Mouse (Mus musculus) neural tube, postnatal 0 days (tissue): Measurements from ENCODE around the gene 2410004B18Rik. TPM values are rescaled to one million over a fixed set of nuclear protein-coding genes. Genes with fewer than 3 reads are reported as not detected.

ENCODE experiments used
- polyA plus RNA-seq: library from polyadenylated mRNA; unstranded; fragments of >200 nt; fragmentation: Nextera tagmentation; extraction: Ambion mirVana; gene quantifications from 2 replicates; pipeline ENCODE4 v1.2.1, GENCODE M21; 2015

The 2410004B18Rik gene
- polyA plus RNA-seq, result 72.0 and 77.6 TPM in 2 replicates

DNA sequence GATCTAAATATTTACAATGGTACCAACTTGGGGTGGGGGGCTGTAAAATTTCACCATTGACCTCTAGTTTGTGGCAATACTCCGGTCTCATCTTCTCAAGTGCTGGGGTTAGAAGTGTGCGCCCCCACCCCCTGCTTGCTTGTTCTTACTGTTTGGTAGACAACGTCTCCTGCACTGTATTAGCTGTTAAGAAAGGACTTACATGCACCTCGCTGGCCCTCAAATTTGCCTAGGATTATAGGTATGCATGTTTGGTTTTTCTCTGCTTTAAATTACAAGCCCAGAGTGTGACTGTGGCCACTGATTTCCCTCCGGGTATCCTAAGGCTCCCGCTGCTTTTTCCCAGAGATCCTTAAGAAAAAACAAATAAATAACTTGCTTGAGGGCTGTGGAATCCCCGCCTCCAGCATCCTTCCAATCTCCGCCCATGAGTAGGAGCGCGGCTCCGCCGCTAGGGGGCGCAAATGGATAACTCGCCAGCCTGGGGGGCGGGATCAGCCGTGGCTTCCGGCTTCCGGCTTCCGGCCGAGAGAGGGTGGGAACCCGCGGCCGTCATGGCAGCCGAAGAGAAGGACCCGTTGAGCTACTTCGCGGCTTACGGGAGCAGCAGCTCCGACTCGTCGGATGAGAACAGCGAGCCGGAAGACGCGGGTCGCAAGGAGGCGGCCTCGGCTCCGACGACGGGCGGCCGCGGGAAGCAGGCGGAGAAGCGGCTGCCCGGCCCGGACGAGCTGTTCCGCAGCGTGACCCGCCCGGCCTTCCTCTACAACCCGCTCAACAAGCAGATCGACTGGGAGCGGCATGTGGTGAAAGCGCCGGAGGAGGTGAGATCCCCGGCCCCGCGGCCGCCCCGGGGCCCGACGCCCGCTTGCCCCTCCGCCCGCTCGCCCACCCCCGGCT is at the start of gene 2410004B18Rik:
Gene 2410004B18Rik (plus strand): TSS at position 510 of the 900 bp plus-strand sequence.

DNA sequence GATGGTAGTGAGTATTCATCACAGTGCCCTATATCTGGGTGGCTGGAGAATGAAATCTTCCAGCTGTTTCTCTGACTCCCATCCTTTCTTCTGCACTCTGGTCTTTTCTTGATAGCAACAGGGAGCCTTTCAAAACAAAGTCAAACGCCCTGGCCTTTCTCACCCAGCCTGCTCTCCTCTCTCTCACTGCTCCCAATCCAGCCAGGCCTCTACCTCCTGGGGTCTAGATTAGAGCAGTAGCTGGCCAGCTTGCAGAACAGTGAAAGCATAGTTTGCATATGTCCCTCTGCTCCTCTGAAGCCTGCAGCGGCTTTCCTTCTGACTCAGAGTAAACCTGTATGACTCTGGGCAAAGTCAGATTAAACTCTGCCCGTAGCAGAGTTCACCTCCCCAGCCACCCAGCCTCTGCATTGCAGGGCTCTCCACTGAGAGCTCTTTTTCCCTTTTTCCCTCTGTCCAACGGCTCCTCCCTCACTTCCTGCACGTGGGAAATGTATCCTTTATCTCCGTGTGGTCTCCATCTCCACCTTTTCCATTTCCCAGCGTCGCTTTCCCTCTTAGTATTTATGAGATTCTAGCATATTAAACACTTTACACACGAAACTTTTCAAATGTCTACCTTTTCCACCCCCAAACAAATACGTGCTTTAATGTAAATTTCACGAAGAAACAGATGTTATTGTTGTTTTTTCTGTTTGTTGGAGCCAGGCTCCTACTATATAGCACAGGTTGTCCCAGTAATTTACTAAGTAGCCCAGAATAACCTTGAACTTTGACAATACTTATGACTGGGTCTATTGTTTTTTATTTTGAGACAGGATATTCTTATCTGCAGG is 15.6 kb upstream of the 2410004B18Rik start, which contains the start of gene Bcl10:
Gene Bcl10 (plus strand): TSS at position 786 of the 836 bp plus-strand sequence.

GRCm38 (mm10) chr3:145987268-145987969 is 49.6 kb downstream of the 2410004B18Rik start, which contains the start of gene Syde2:
Gene Syde2, plus strand, starts transcription at chr3:145987870.

Other genes starting within 250 kb of the 2410004B18Rik start
- gene Ddah1, start 179.3 kb upstream of the 2410004B18Rik start, polyA plus RNA-seq, result 166 and 169 TPM in 2 replicates
- gene Bcl10, start 15.2 kb upstream of the 2410004B18Rik start, polyA plus RNA-seq, result 31.3 and 33.2 TPM in 2 replicates
- gene Syde2, start 49.9 kb downstream of the 2410004B18Rik start, polyA plus RNA-seq, result 0.28 and 0.71 TPM in 2 replicates
- 0.46 and 0.55 TPM in 2 replicates for gene Wdr63, start 170.1 kb downstream of the 2410004B18Rik start, polyA plus RNA-seq
- gene Mcoln3, start 179.4 kb downstream of the 2410004B18Rik start, polyA plus RNA-seq, result 0.26 and 0.55 TPM in 2 replicates
- gene Mcoln2, start 211.8 kb downstream of the 2410004B18Rik start, polyA plus RNA-seq, result 0.25 and 0.45 TPM in 2 replicates